Mouse (Mus musculus): ENCODE data around the gene Ubl3.

DNA sequence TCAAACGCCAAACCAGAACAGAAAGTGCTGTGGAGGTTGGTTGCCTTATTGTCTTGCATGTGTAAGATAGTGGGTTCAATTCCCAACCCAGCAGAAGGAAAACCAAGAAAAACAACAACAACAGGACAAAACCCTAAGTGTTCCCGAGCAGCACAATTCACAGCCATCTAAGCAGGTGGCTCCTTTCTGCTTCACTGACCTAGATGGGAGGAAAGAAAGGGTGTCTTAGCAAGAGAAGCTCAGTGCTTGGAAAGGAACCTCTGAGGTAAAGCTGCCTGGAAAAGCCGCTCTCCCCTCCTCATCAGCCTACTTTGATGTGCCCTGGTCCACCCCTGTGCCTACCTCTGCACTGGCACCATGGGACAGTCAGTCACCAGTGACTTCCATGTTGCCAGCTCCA lies 70.8 kb downstream of the Ubl3 start:
- no peak for TF ChIP-seq CTCF (IDR thresholded peaks at IDR 0.05; ENCODE audit: low read depth, low read length)
- TF ChIP-seq POLR2A (IDR thresholded peaks at IDR 0.05; ENCODE audit: borderline replicate concordance, low read depth, low read length), result no peak
